9 mouse cellular contexts compared by ENCODE assay signal in genomic region chr9:43658186-43658585, GRCm38 (mm10).
"Had no signal": no experiment of that assay in that cellular context is flagged by ENCODE, and none has a peak within 500 bp of the region (broad histone marks: within the 10 kb centered on the region; RNA-seq: fewer than 3 reads in every experiment).

No protein-coding gene starts in this region.

- DNase-seq: lung, adult 18-20 months; lung, embryonic 14.5 days; lung, postnatal 10 days; lung, postnatal 4 days; midbrain, embryonic 14.5 days; right cerebral cortex, postnatal 14 days; thymus, adult 2 months; thymus, postnatal 25 days; thymus, postnatal 4 days had no signal
